Mouse (Mus musculus): Measurements from ENCODE around the gene Ano2.

The Ano2 gene

GRCm38 (mm10) chr6:125690057-125690703 lies at the start of gene Ano2:
Gene Ano2, plus strand, starts transcription at chr6:125690419.
- DNase-seq (ENCODE audit: low read depth, low spot score), result no peak

GRCm38 (mm10) chr6:125640486-125640885 lies 49.7 kb upstream of the Ano2 start:
- DNase-seq (ENCODE audit: low read depth, low spot score), result no peak

- no peak for DNase-seq (ENCODE audit: low read depth, low spot score)
Measured at GRCm38 (mm10) chr6:125641146-125641545, 49.1 kb upstream of the Ano2 start.

- no peak for DNase-seq (ENCODE audit: low read depth, low spot score)
Measured at GRCm38 (mm10) chr6:125648964-125649363, 41.3 kb upstream of the Ano2 start.

GRCm38 (mm10) chr6:125651335-125651734 lies 38.9 kb upstream of the Ano2 start:
- DNase-seq (ENCODE audit: low read depth, low spot score), result no peak

- no peak for DNase-seq (ENCODE audit: low read depth, low spot score)
Measured at GRCm38 (mm10) chr6:125653416-125653815, 36.8 kb upstream of the Ano2 start.

GRCm38 (mm10) chr6:125656921-125657320 lies 33.3 kb upstream of the Ano2 start:
- no peak for DNase-seq (ENCODE audit: low read depth, low spot score)

GRCm38 (mm10) chr6:125657966-125658365 lies 32.3 kb upstream of the Ano2 start:
- DNase-seq (ENCODE audit: low read depth, low spot score), result no peak

- peak; percentile 70 for DNase-seq (ENCODE audit: low read depth, low spot score)
Measured at GRCm38 (mm10) chr6:125661106-125661877, 28.9 kb upstream of the Ano2 start.

GRCm38 (mm10) chr6:125663906-125664305 lies 26.3 kb upstream of the Ano2 start:
- DNase-seq (ENCODE audit: low read depth, low spot score), result no peak

GRCm38 (mm10) chr6:125671835-125672234 lies 18.4 kb upstream of the Ano2 start:
- no peak for DNase-seq (ENCODE audit: low read depth, low spot score)

GRCm38 (mm10) chr6:125678492-125678891 lies 11.7 kb upstream of the Ano2 start:
- peak; percentile 5 for DNase-seq (ENCODE audit: low read depth, low spot score)

- no peak for DNase-seq (ENCODE audit: low read depth, low spot score)
Measured at GRCm38 (mm10) chr6:125680613-125681012, 9.6 kb upstream of the Ano2 start.

GRCm38 (mm10) chr6:125685420-125685819 lies 4.8 kb upstream of the Ano2 start:
- no peak for DNase-seq (ENCODE audit: low read depth, low spot score)

GRCm38 (mm10) chr6:125687986-125688385 lies 2.2 kb upstream of the Ano2 start:
- DNase-seq (ENCODE audit: low read depth, low spot score), result no peak

GRCm38 (mm10) chr6:125701146-125701545 lies 10.9 kb downstream of the Ano2 start:
- DNase-seq (ENCODE audit: low read depth, low spot score), result no peak

GRCm38 (mm10) chr6:125711261-125711660 lies 21.0 kb downstream of the Ano2 start:
- DNase-seq (ENCODE audit: low read depth, low spot score), result no peak

GRCm38 (mm10) chr6:125726408-125726807 lies 36.2 kb downstream of the Ano2 start:
- DNase-seq (ENCODE audit: low read depth, low spot score), result peak; percentile 26

GRCm38 (mm10) chr6:125727484-125727911 lies 37.3 kb downstream of the Ano2 start:
- DNase-seq (ENCODE audit: low read depth, low spot score), result no peak

GRCm38 (mm10) chr6:125729471-125729870 lies 39.3 kb downstream of the Ano2 start:
- DNase-seq (ENCODE audit: low read depth, low spot score), result no peak

GRCm38 (mm10) chr6:125729986-125730535 lies 39.8 kb downstream of the Ano2 start:
- no peak for DNase-seq (ENCODE audit: low read depth, low spot score)

GRCm38 (mm10) chr6:125737511-125738285 lies 47.5 kb downstream of the Ano2 start:
- no peak for DNase-seq (ENCODE audit: low read depth, low spot score)
